Comparison of ENCODE assay signal across 8 mouse cellular contexts in genomic region chr17:51832421-51832875, GRCm38 (mm10). TPM values are rescaled to one million over a fixed set of nuclear protein-coding genes. Genes with fewer than 3 reads are reported as not detected.
DNase-seq lines count a peak whose midpoint lies in the region; ATAC-seq lines count a peak whose summit lies in the region.

No protein-coding gene starts in this region.

- H3K4me3 ChIP-seq in hindbrain, embryonic 15.5 days: peak overlapping the region; percentile 91
- peak overlapping the region; percentile 57 for H3K4me3 ChIP-seq in liver, embryonic 15.5 days (replicated peaks)
- H3K4me3 ChIP-seq in neural tube, embryonic 13.5 days: peak overlapping the region; percentile 71

- H3K4me2 ChIP-seq in hindbrain, embryonic 15.5 days: peak overlapping the region; percentile 98
- H3K4me2 ChIP-seq in liver, embryonic 15.5 days: peak overlapping the region; percentile 74
- peak overlapping the region; percentile 99 for H3K4me2 ChIP-seq in neural tube, embryonic 13.5 days

- peaks cover 27% of the 10 kb centered on the region for H3K4me1 ChIP-seq in hindbrain, embryonic 15.5 days (replicated peaks)
- H3K4me1 ChIP-seq in liver, embryonic 15.5 days (replicated peaks): 0 out of 2 replicates have a peak, but pooled peaks cover 12% of the 10 kb centered on the region
- H3K4me1 ChIP-seq in neural tube, embryonic 13.5 days (replicated peaks): peaks cover 29% of the 10 kb centered on the region

- H3K27ac ChIP-seq in hindbrain, embryonic 15.5 days (replicated peaks): peak overlapping the region; percentile 48
- no peak overlapping the region for H3K27ac ChIP-seq in liver, embryonic 15.5 days (replicated peaks)
- peak overlapping the region; percentile 64 for H3K27ac ChIP-seq in neural tube, embryonic 13.5 days (replicated peaks)

- no peaks in the 10 kb centered on the region for H3K9me3 ChIP-seq in hindbrain, embryonic 15.5 days
- H3K9me3 ChIP-seq in liver, embryonic 15.5 days (replicated peaks): no peaks in the 10 kb centered on the region
- no peaks in the 10 kb centered on the region for H3K9me3 ChIP-seq in neural tube, embryonic 13.5 days

- peak; percentile 52 to 58 for DNase-seq in adrenal gland, adult 18-20 months (ENCODE audit: low spot score in 2 of 2)
- DNase-seq in adrenal gland, adult 8-10 months: no peak
- peak; percentile 46 for DNase-seq in urinary bladder, postnatal 14 days (ENCODE audit: low spot score)
- no peak for DNase-seq in urinary bladder, postnatal 10 days (ENCODE audit: low spot score)
- DNase-seq in thymus, postnatal 25 days: peak; percentile 88

- peak; percentile 75 for ATAC-seq in hindbrain, embryonic 15.5 days (ENCODE audit: low FRiP score, low read depth)
- peak; percentile 31; the same call in 1 of the 2 replicates for ATAC-seq in liver, embryonic 15.5 days (ENCODE audit: insufficient read depth)
- ATAC-seq in neural tube, embryonic 13.5 days (ENCODE audit: low read depth): peak; percentile 81

- peaks cover 25% of the 10 kb centered on the region for H3K27me3 ChIP-seq in hindbrain, embryonic 15.5 days
- peaks cover 65% of the 10 kb centered on the region for H3K27me3 ChIP-seq in liver, embryonic 15.5 days
- peaks cover 56% of the 10 kb centered on the region for H3K27me3 ChIP-seq in neural tube, embryonic 13.5 days

- peak overlapping the region; percentile 80 for H3K9ac ChIP-seq in hindbrain, embryonic 15.5 days
- H3K9ac ChIP-seq in liver, embryonic 15.5 days: no peak overlapping the region
- H3K9ac ChIP-seq in neural tube, embryonic 13.5 days: peak overlapping the region; percentile 81

- WGBS in hindbrain, embryonic 15.5 days: under 1% methylated on average over 30 of the region's 66 CpGs
- WGBS in liver, embryonic 15.5 days (ENCODE audit: insufficient replicate concordance): under 1% methylated on average over 54 of the region's 66 CpGs
- WGBS in neural tube, embryonic 13.5 days: 1% methylated on average over 38 of the region's 66 CpGs

- no peaks in the 10 kb centered on the region for H3K36me3 ChIP-seq in hindbrain, embryonic 15.5 days
- no peaks in the 10 kb centered on the region for H3K36me3 ChIP-seq in liver, embryonic 15.5 days (replicated peaks)
- H3K36me3 ChIP-seq in neural tube, embryonic 13.5 days: no peaks in the 10 kb centered on the region

RNA-seq across cellular contexts. Expression of gene Satb1, which starts 0.6 kb away (rescaled TPM):
- 10 to 100 TPM; 16.3 to 22.2 TPM for total RNA-seq in adrenal gland, adult 18-20 months (2021)
- total RNA-seq in adrenal gland, adult 8-10 months (2022): 10 to 100 TPM; 27.1 to 31.6 (median 28.1) TPM
- 33.5 and 34.4 TPM in 2 replicates for polyA plus RNA-seq in hindbrain, embryonic 15.5 days (2015; fragmentation: Nextera tagmentation; extraction: Ambion mirVana)
- 0.91 and 1.5 TPM in 2 replicates for polyA plus RNA-seq in liver, embryonic 15.5 days (2015; fragmentation: Nextera tagmentation; extraction: Ambion mirVana)
- 29.3 and 32.2 TPM in 2 replicates for polyA plus RNA-seq in neural tube, embryonic 13.5 days (2015; fragmentation: Nextera tagmentation; extraction: Ambion mirVana)

Comparison
In these comparisons a context has a peak if more than half of its experiments do, and no peak if none do; other contexts are left out.
1. DNase-seq: peak in adrenal gland, adult 18-20 months (2 of 2), urinary bladder, postnatal 14 days (single experiment) and thymus, postnatal 25 days (single experiment); none in adrenal gland, adult 8-10 months (single experiment) and urinary bladder, postnatal 10 days (single experiment).
2. ATAC-seq: peak in every context shown above with its lines; median percentile 81 in neural tube, embryonic 13.5 days; 75 in hindbrain, embryonic 15.5 days; 31 in liver, embryonic 15.5 days.
3. RNA of gene Satb1, which starts 0.6 kb away (polyA plus RNA-seq): 33.5 to 34.4 TPM in hindbrain, embryonic 15.5 days and 29.3 to 32.2 TPM in neural tube, embryonic 13.5 days; 0.91 to 1.5 TPM in liver, embryonic 15.5 days; every median in the first group is over 10 times any median in the second.
4. Peak in every context shown above with its lines, with median percentiles within 50 percentile points of each other: H3K4me2 ChIP-seq and H3K4me3 ChIP-seq.